In the genomic region with DNA sequence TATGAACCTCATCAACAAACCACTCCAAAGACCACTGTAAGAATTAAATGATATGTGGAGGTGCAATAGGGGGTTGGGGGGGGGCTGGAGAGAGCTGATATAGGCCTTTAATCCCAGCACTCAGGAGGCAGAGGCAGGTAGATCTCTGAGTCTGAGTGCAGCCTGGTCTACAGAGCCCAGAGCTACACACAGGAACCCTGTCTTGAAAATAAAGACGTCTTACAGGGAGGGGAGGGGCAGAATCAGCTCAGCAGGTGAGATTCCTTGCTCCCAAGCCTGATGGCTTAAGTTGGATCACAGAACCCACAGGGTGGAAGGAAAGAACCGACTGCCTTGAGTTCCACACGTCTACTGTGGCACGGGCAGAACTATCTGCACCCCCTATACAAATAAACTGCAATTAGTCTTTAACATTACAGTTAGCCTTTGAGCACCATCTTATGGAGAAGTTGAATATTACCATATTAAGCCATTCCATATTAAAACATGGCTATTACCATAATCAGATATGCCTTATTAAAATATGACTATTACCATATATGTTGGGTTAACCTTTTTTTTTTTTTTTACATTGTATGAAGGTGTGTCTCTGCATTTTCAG, we compare ENCODE assay signal across 12 mouse cellular contexts. TPM values are rescaled to one million over a fixed set of nuclear protein-coding genes. Genes with fewer than 3 reads are reported as not detected.
DNase-seq lines count a peak whose midpoint lies in the region; ATAC-seq and TF ChIP-seq lines count a peak whose summit lies in the region.
"Had no signal": no experiment of that assay in that cellular context is flagged by ENCODE, and none has a peak within 500 bp of the region (broad histone marks: within the 10 kb centered on the region; RNA-seq: fewer than 3 reads in every experiment).

No protein-coding gene starts in this region.

- H3K27me3 ChIP-seq in embryonic facial prominence, embryonic 11.5 days (ENCODE audit: control insufficient read depth, insufficient read depth, low read length), result no peaks in the 10 kb centered on the region
- H3K27me3 ChIP-seq in embryonic facial prominence, embryonic 10.5 days (replicated peaks; ENCODE audit: low read depth, poor library complexity, severe bottlenecking), result no peaks in the 10 kb centered on the region
- H3K27me3 ChIP-seq in limb, embryonic 14.5 days (ENCODE audit: control insufficient read depth, insufficient read depth, low read length), result no peaks in the 10 kb centered on the region
- H3K27me3 ChIP-seq in limb, embryonic 10.5 days (ENCODE audit: low read depth, poor library complexity, severe bottlenecking), result no peaks in the 10 kb centered on the region
- H3K27me3 ChIP-seq: embryonic facial prominence, embryonic 12.5 days; limb, embryonic 12.5 days had no signal

- WGBS in embryonic facial prominence, embryonic 11.5 days, result 18% methylated on average over 4 of the region's 4 CpGs
- 27% methylated on average over 4 of the region's 4 CpGs for WGBS in embryonic facial prominence, embryonic 10.5 days
- WGBS in limb, embryonic 14.5 days, result 12% methylated on average over 4 of the region's 4 CpGs
- WGBS in limb, embryonic 10.5 days, result 41% methylated on average over 4 of the region's 4 CpGs

- H3K4me1 ChIP-seq in embryonic facial prominence, embryonic 11.5 days (ENCODE audit: control insufficient read depth, insufficient read depth, low read length), result no peaks in the 10 kb centered on the region
- peaks cover 3% of the 10 kb centered on the region for H3K4me1 ChIP-seq in embryonic facial prominence, embryonic 10.5 days
- H3K4me1 ChIP-seq in limb, embryonic 14.5 days (ENCODE audit: control insufficient read depth, insufficient read depth, low read length), result peaks cover 3% of the 10 kb centered on the region; the same call in 1 of the 2 replicates
- H3K4me1 ChIP-seq in limb, embryonic 10.5 days, result peaks cover 14% of the 10 kb centered on the region

- no peak overlapping the region for H3K4me2 ChIP-seq in embryonic facial prominence, embryonic 11.5 days (ENCODE audit: low read depth, low read length)
- H3K4me2 ChIP-seq in limb, embryonic 14.5 days (replicated peaks; ENCODE audit: low read depth, low read length, severe bottlenecking), result no peak overlapping the region
- H3K4me2 ChIP-seq: embryonic facial prominence, embryonic 12.5 days; heart, embryonic 15.5 days; limb, embryonic 12.5 days had no signal

- ATAC-seq in embryonic facial prominence, embryonic 11.5 days (replicated peaks; ENCODE audit: insufficient number of reproducible peaks, low FRiP score, low TSS enrichment, low read depth), result no peak
- ATAC-seq in limb, embryonic 14.5 days (ENCODE audit: low FRiP score, low read depth), result peak; percentile 57; the same call in 1 of the 2 replicates
- ATAC-seq in megakaryocyte progenitor cell, adult 5-6 weeks (replicated peaks; ENCODE audit: poor library complexity), result peak; percentile 63

- no peaks in the 10 kb centered on the region for H3K9me3 ChIP-seq in embryonic facial prominence, embryonic 11.5 days (replicated peaks; ENCODE audit: control insufficient read depth, low read length)
- no peaks in the 10 kb centered on the region for H3K9me3 ChIP-seq in embryonic facial prominence, embryonic 10.5 days
- H3K9me3 ChIP-seq in limb, embryonic 14.5 days (ENCODE audit: control insufficient read depth, low read length), result no peaks in the 10 kb centered on the region
- no peaks in the 10 kb centered on the region for H3K9me3 ChIP-seq in limb, embryonic 10.5 days (replicated peaks)
- H3K9me3 ChIP-seq: embryonic facial prominence, embryonic 12.5 days; heart, embryonic 15.5 days; limb, embryonic 12.5 days had no signal

- TF ChIP-seq POLR2A in limb, embryonic 14.5 days (IDR thresholded peaks at IDR 0.05; ENCODE audit: borderline replicate concordance, extremely low read depth, insufficient read depth, insufficient read length), result no peak

- H3K36me3 ChIP-seq in embryonic facial prominence, embryonic 11.5 days (replicated peaks; ENCODE audit: control insufficient read depth, insufficient read depth, low read depth, low read length), result no peaks in the 10 kb centered on the region
- H3K36me3 ChIP-seq in embryonic facial prominence, embryonic 10.5 days (replicated peaks), result no peaks in the 10 kb centered on the region
- H3K36me3 ChIP-seq in limb, embryonic 14.5 days (ENCODE audit: control insufficient read depth, insufficient read depth, low read length), result no peaks in the 10 kb centered on the region
- H3K36me3 ChIP-seq in limb, embryonic 10.5 days, result no peaks in the 10 kb centered on the region
- H3K36me3 ChIP-seq: embryonic facial prominence, embryonic 12.5 days; heart, embryonic 15.5 days; limb, embryonic 12.5 days had no signal

- H3K27ac ChIP-seq in embryonic facial prominence, embryonic 11.5 days (replicated peaks; ENCODE audit: low read depth, low read length), result no peak overlapping the region
- H3K27ac ChIP-seq in embryonic facial prominence, embryonic 10.5 days (replicated peaks), result no peak overlapping the region
- no peak overlapping the region for H3K27ac ChIP-seq in limb, embryonic 14.5 days (replicated peaks; ENCODE audit: low read depth, low read length)
- H3K27ac ChIP-seq in limb, embryonic 10.5 days, result no peak overlapping the region
- H3K27ac ChIP-seq: embryonic facial prominence, embryonic 12.5 days; heart, embryonic 15.5 days; limb, embryonic 12.5 days had no signal

- H3K4me3 ChIP-seq in embryonic facial prominence, embryonic 11.5 days (ENCODE audit: low read depth, low read length), result no peak overlapping the region
- no peak overlapping the region for H3K4me3 ChIP-seq in embryonic facial prominence, embryonic 10.5 days
- no peak overlapping the region for H3K4me3 ChIP-seq in limb, embryonic 14.5 days (replicated peaks; ENCODE audit: low read length)
- H3K4me3 ChIP-seq in limb, embryonic 10.5 days, result no peak overlapping the region
- H3K4me3 ChIP-seq: embryonic facial prominence, embryonic 12.5 days; heart, embryonic 15.5 days; limb, embryonic 12.5 days had no signal

- no peak overlapping the region for H3K9ac ChIP-seq in embryonic facial prominence, embryonic 11.5 days (replicated peaks; ENCODE audit: low read length)
- H3K9ac ChIP-seq in limb, embryonic 14.5 days (ENCODE audit: low read depth, low read length, severe bottlenecking), result no peak overlapping the region
- H3K9ac ChIP-seq: embryonic facial prominence, embryonic 12.5 days; heart, embryonic 15.5 days; limb, embryonic 12.5 days had no signal

- peak; percentile 60 for DNase-seq in embryonic facial prominence, embryonic 11.5 days (ENCODE audit: low spot score)
- DNase-seq in embryonic facial prominence, embryonic 10.5 days (ENCODE audit: low spot score), result no peak
- DNase-seq in limb, embryonic 14.5 days (ENCODE audit: low spot score), result peak; percentile 59
- no peak for DNase-seq in limb, embryonic 10.5 days (ENCODE audit: low spot score)
- DNase-seq in Muller cell, postnatal 12 days (ENCODE audit: inconsistent ontology term), result peak; percentile 6
- no peak for DNase-seq in right cerebral cortex, postnatal 10 days (ENCODE audit: low spot score in 2 of 2)
- DNase-seq in T-cell, adult 2 months (ENCODE audit: low spot score), result no peak
- DNase-seq: kidney, postnatal 14 days had no signal

RNA-seq across cellular contexts. Expression of a gene that starts 7.1 kb away (rescaled TPM):
- polyA plus RNA-seq in embryonic facial prominence, embryonic 11.5 days (2014; fragmentation: Nextera tagmentation; extraction: Ambion mirVana), result 1.0 and 1.3 TPM in 2 replicates
- polyA plus RNA-seq in embryonic facial prominence, embryonic 10.5 days (2016; fragmentation: Nextera tagmentation; extraction: Ambion mirVana), result 0.39 and 0.40 TPM in 2 replicates
- 0.68 and 1.2 TPM in 2 replicates for polyA plus RNA-seq in limb, embryonic 14.5 days (2012; rRNA removed)
- 0.91 and 1.00 TPM in 2 replicates for polyA plus RNA-seq in limb, embryonic 14.5 days (2014; fragmentation: Nextera tagmentation; extraction: Ambion mirVana)
- polyA plus RNA-seq in limb, embryonic 10.5 days (2016; fragmentation: Nextera tagmentation; extraction: Ambion mirVana), result 0.14 and 0.55 TPM in 2 replicates
- not detected in 2 replicates for total RNA-seq in megakaryocyte progenitor cell, adult 5-6 weeks (2015)
- not detected in 2 replicates for total RNA-seq in megakaryocyte progenitor cell, adult 5-6 weeks (2017)

RNA-seq across cellular contexts. Expression of a gene that starts 41.2 kb away (rescaled TPM):
- polyA plus RNA-seq in embryonic facial prominence, embryonic 11.5 days (2014; fragmentation: Nextera tagmentation; extraction: Ambion mirVana), result 64.6 and 71.1 TPM in 2 replicates
- 58.1 and 59.8 TPM in 2 replicates for polyA plus RNA-seq in embryonic facial prominence, embryonic 10.5 days (2016; fragmentation: Nextera tagmentation; extraction: Ambion mirVana)
- polyA plus RNA-seq in limb, embryonic 14.5 days (2012; rRNA removed), result 18.6 and 23.6 TPM in 2 replicates
- polyA plus RNA-seq in limb, embryonic 14.5 days (2014; fragmentation: Nextera tagmentation; extraction: Ambion mirVana), result 36.6 and 38.1 TPM in 2 replicates
- polyA plus RNA-seq in limb, embryonic 10.5 days (2016; fragmentation: Nextera tagmentation; extraction: Ambion mirVana), result 55.4 and 57.1 TPM in 2 replicates
- 25.5 and 28.9 TPM in 2 replicates for total RNA-seq in megakaryocyte progenitor cell, adult 5-6 weeks (2015)
- 36.1 and 41.9 TPM in 2 replicates for total RNA-seq in megakaryocyte progenitor cell, adult 5-6 weeks (2017)

RNA-seq across cellular contexts. Expression of a gene that starts 52.2 kb away (rescaled TPM):
- 53.3 and 57.0 TPM in 2 replicates for polyA plus RNA-seq in embryonic facial prominence, embryonic 11.5 days (2014; fragmentation: Nextera tagmentation; extraction: Ambion mirVana)
- polyA plus RNA-seq in embryonic facial prominence, embryonic 10.5 days (2016; fragmentation: Nextera tagmentation; extraction: Ambion mirVana), result 45.8 and 49.0 TPM in 2 replicates
- polyA plus RNA-seq in limb, embryonic 14.5 days (2012; rRNA removed), result 163 and 258 TPM in 2 replicates
- 65.5 and 70.7 TPM in 2 replicates for polyA plus RNA-seq in limb, embryonic 14.5 days (2014; fragmentation: Nextera tagmentation; extraction: Ambion mirVana)
- polyA plus RNA-seq in limb, embryonic 10.5 days (2016; fragmentation: Nextera tagmentation; extraction: Ambion mirVana), result 54.8 and 59.8 TPM in 2 replicates
- total RNA-seq in megakaryocyte progenitor cell, adult 5-6 weeks (2015), result not detected in 2 replicates
- total RNA-seq in megakaryocyte progenitor cell, adult 5-6 weeks (2017), result not detected in 2 replicates

Comparison
In these comparisons a context has a peak if more than half of its experiments do, and no peak if none do; other contexts are left out.
1. DNase-seq: peak in embryonic facial prominence, embryonic 11.5 days (single experiment), limb, embryonic 14.5 days (single experiment) and Muller cell, postnatal 12 days (single experiment); none in embryonic facial prominence, embryonic 10.5 days (single experiment), limb, embryonic 10.5 days (single experiment), right cerebral cortex, postnatal 10 days (0 of 2) and T-cell, adult 2 months (single experiment).